Mouse (Mus musculus): Measurements from ENCODE around the gene Vmn2r90. TPM values are rescaled to one million over a fixed set of nuclear protein-coding genes. Genes with fewer than 3 reads are reported as not detected.

The Vmn2r90 gene
- polyA plus RNA-seq (2014; fragmentation: Illumina TruSeq; extraction: RNeasy Lipid Tissue Mini Kit (QIAGEN cat#74804); ENCODE audit: low read depth, low replicate concordance), result not detected

GRCm38 (mm10) chr17:17703447-17703846, at the start of gene Vmn2r90:
TSS of gene Vmn2r90 (plus strand) at chr17:17703747.

Other genes starting within 250 kb of the Vmn2r90 start
- 89.6 TPM for gene Lnpep, start 78.7 kb upstream of the Vmn2r90 start, polyA plus RNA-seq (2014; fragmentation: Illumina TruSeq; extraction: RNeasy Lipid Tissue Mini Kit (QIAGEN cat#74804); ENCODE audit: low read depth, low replicate concordance)
- 23.9 TPM for gene Spaca6, start 123.4 kb downstream of the Vmn2r90 start, polyA plus RNA-seq (2014; fragmentation: Illumina TruSeq; extraction: RNeasy Lipid Tissue Mini Kit (QIAGEN cat#74804); ENCODE audit: low read depth, low replicate concordance)
- not detected for gene Has1, start 151.5 kb downstream of the Vmn2r90 start, polyA plus RNA-seq (2014; fragmentation: Illumina TruSeq; extraction: RNeasy Lipid Tissue Mini Kit (QIAGEN cat#74804); ENCODE audit: low read depth, low replicate concordance)
- gene Fpr1, start 180.2 kb downstream of the Vmn2r90 start, polyA plus RNA-seq (2014; fragmentation: Illumina TruSeq; extraction: RNeasy Lipid Tissue Mini Kit (QIAGEN cat#74804); ENCODE audit: low read depth, low replicate concordance), result not detected
- not detected for gene Fpr2, start 184.1 kb downstream of the Vmn2r90 start, polyA plus RNA-seq (2014; fragmentation: Illumina TruSeq; extraction: RNeasy Lipid Tissue Mini Kit (QIAGEN cat#74804); ENCODE audit: low read depth, low replicate concordance)
- not detected for gene Fpr3, start 184.1 kb downstream of the Vmn2r90 start, polyA plus RNA-seq (2014; fragmentation: Illumina TruSeq; extraction: RNeasy Lipid Tissue Mini Kit (QIAGEN cat#74804); ENCODE audit: low read depth, low replicate concordance)